Mouse (Mus musculus) midbrain, embryonic 15.5 days (tissue): Measurements from ENCODE around the gene Gpr146. TPM values are rescaled to one million over a fixed set of nuclear protein-coding genes. Genes with fewer than 3 reads are reported as not detected.
"Not testable (repeated sequence)": the region's sequence is repeated elsewhere in the genome, so short reads cannot be mapped to it uniquely, and the experiment has no call there.

ENCODE experiments used
- ATAC-seq: fragments of 200-750 bp; cut with Nextera tagmentation; replicated peaks from 2 replicates; pipeline ENCODE4 v1.8.0; 2017; ENCODE audit warnings: moderate TSS enrichment
- H3K27ac ChIP-seq: fragments of 300-500 bp; sonication (generic); 2 replicates; pipeline ENCODE4 v1.5.1; 2015; ENCODE audit warnings: mild to moderate bottlenecking, inconsistent platforms
- H3K27me3 ChIP-seq: fragments of 300-500 bp; sonication (generic); replicated peaks from 2 replicates; pipeline ENCODE4 v1.6.1; 2015; ENCODE audit warnings: inconsistent platforms
- H3K36me3 ChIP-seq: fragments of 300-500 bp; sonication (generic); replicated peaks from 2 replicates; pipeline ENCODE4 v1.6.1; 2015; ENCODE audit warnings: inconsistent platforms
- H3K4me1 ChIP-seq: fragments of 300-500 bp; sonication (generic); 2 replicates; pipeline ENCODE4 v1.6.1; 2015; ENCODE audit warnings: inconsistent platforms
- H3K4me2 ChIP-seq: fragments of 300-500 bp; sonication (generic); 2 replicates; pipeline ENCODE4 v1.6.1; 2015; ENCODE audit warnings: inconsistent platforms, mild to moderate bottlenecking, moderate library complexity
- H3K4me3 ChIP-seq: fragments of 300-500 bp; sonication (generic); 2 replicates; pipeline ENCODE4 v1.5.1; 2015; ENCODE audit warnings: mild to moderate bottlenecking, inconsistent platforms
- H3K9ac ChIP-seq: fragments of 300-500 bp; sonication (generic); 2 replicates; pipeline ENCODE4 v1.6.1; 2015; ENCODE audit warnings: mild to moderate bottlenecking, inconsistent platforms
- H3K9me3 ChIP-seq: fragments of 300-500 bp; sonication (generic); 2 replicates; pipeline ENCODE4 v1.6.1; 2016; ENCODE audit warnings: inconsistent platforms
- WGBS: fragments of 180-500 bp; shearing (Covaris S2); methylation state at CpG from one replicate; pipeline ENCODE4 v1.1.7; 2015; ENCODE audit warnings: mixed read lengths; 5-methylcytosine and 5-hydroxymethylcytosine counted together
- polyA plus RNA-seq: library from polyadenylated mRNA; unstranded; fragments of >200 nt; fragmentation: Nextera tagmentation; extraction: Ambion mirVana; gene quantifications from 2 replicates; pipeline ENCODE4 v1.2.1, GENCODE M21; 2015

Gene Gpr146
- polyA plus RNA-seq, result 2.5 and 2.7 TPM in 2 replicates

DNA sequence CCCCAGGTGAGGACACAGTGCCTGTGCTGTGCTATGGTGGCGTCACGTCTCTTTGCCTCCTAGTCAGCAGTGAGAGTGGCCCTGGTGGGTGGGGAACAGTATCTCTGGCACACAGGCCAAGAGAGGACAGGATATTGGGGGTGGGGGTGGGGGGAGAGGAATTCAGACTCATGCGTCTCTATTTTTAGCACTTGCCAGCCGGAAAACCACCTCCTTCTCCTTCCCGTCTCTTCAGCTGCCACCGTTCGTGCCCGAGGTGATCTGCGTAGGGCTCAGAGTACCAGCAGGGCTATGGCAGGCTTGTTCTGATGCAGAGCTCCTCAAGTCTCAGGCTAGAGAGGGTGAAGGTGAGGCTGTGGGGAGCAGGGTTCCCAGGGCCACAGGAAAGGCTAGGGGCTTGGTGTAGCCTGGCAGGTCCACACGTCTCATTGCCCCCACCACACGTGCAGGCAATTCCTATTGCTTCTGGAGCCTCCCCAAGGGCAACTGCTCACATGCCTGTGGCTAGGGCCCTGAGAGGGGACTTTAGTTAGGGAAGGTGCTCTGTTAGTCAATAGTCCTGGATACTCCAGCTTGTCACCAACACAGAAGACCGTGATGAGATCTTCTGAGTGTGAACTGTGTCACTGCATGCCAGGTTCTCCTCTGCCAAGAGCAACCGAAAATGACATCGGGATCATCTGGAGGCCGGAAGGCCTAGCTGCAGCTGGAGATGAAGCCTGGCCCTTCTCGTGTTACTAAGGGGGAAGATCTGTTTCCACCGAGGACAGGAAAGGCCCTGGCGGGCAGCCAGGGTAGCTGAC lies at the start of gene Gpr146:
Gene Gpr146, plus strand, starts transcription at position 230 of the 803 bp plus-strand sequence.
- ATAC-seq, result no peak
- no peak within 1 kb of the TSS for H3K27ac ChIP-seq
- no peaks in the 10 kb centered on the region for H3K27me3 ChIP-seq
- no peaks in the 10 kb centered on the region for H3K36me3 ChIP-seq
- H3K9me3 ChIP-seq, result no peaks in the 10 kb centered on the region
- no peak within 1 kb of the TSS for H3K4me3 ChIP-seq
- no peak within 1 kb of the TSS for H3K9ac ChIP-seq
- H3K4me1 ChIP-seq, result peaks cover 17% of the 10 kb centered on the region
- H3K4me2 ChIP-seq, result no peak within 1 kb of the TSS
- WGBS, result 81% methylated on average over 18 of the region's 18 CpGs

- Histone ChIP-seq H3K36me3 (peaks cover 4% of the 10 kb centered on the region; the same call in 1 of the 2 replicates), H3K27me3 (peaks cover 7% of the 10 kb centered on the region; the same call in 1 of the 2 replicates), H3K9me3 (no peaks in the 10 kb centered on the region), H3K4me1 (0 out of 2 replicates have a peak, but pooled peaks cover 1% of the 10 kb centered on the region), H3K27ac (no peak overlapping the region), H3K9ac (no peak overlapping the region), H3K4me3 (no peak overlapping the region), H3K4me2 (no peak overlapping the region)
- ATAC-seq, result no peak
- 71% methylated on average over 7 of the region's 7 CpGs for WGBS
These were observed 46.7 kb upstream of the Gpr146 start for GRCm38 (mm10) chr5:139330766-139331165.

GRCm38 (mm10) chr5:139331742-139332141 lies 45.8 kb upstream of the Gpr146 start:
- Histone ChIP-seq H3K4me1 (no peaks in the 10 kb centered on the region), H3K9me3 (no peaks in the 10 kb centered on the region), H3K36me3 (peaks cover 8% of the 10 kb centered on the region), H3K27ac (no peak overlapping the region), H3K4me3 (no peak overlapping the region), H3K27me3 (no peaks in the 10 kb centered on the region; the same call in 1 of the 2 replicates), H3K9ac (no peak overlapping the region), H3K4me2 (no peak overlapping the region)
- no peak for ATAC-seq
- 19% methylated on average over 8 of the region's 8 CpGs for WGBS

DNA sequence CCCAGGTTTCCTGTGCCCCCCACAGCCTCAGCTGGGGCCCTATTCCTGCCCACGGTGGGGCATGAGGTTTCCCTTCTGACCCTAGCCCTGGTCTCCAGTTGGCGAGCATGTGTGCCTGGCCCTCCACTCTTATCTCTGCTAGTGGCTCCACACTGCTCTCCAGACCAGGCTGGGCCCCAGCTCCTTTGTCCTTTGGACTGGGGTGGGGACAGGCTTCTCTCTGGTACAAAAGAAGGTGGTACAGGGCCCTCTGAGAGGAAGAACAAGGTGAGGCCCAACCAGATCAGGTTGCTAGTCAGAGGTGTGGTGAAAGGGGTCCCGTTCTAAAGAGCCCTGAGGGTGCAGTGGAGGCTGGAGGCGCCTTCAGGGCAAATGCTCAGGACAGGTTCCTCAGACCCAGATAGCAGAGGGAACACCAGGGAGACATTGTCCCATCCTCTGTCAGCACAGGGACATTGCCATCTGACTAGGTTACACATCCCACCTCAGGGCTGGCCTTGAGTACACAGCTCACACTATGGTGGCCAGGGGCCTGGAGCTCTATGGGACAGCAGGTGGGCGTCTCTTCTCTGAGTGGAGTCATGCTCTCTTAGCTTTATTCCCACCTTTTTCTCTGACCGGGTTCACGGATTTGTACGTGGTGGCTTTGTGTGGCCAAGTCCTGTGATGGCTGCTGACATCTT lies 44.8 kb upstream of the Gpr146 start:
- no peaks in the 10 kb centered on the region for H3K4me1 ChIP-seq
- WGBS, result 84% methylated on average over 8 of the region's 8 CpGs
- H3K27me3 ChIP-seq, result no peaks in the 10 kb centered on the region; the same call in 1 of the 2 replicates
- H3K4me3 ChIP-seq, result no peak overlapping the region
- peaks cover 12% of the 10 kb centered on the region for H3K36me3 ChIP-seq
- no peak for ATAC-seq
- no peak overlapping the region for H3K27ac ChIP-seq
- H3K4me2 ChIP-seq, result no peak overlapping the region
- no peak overlapping the region for H3K9ac ChIP-seq
- no peaks in the 10 kb centered on the region for H3K9me3 ChIP-seq

DNA sequence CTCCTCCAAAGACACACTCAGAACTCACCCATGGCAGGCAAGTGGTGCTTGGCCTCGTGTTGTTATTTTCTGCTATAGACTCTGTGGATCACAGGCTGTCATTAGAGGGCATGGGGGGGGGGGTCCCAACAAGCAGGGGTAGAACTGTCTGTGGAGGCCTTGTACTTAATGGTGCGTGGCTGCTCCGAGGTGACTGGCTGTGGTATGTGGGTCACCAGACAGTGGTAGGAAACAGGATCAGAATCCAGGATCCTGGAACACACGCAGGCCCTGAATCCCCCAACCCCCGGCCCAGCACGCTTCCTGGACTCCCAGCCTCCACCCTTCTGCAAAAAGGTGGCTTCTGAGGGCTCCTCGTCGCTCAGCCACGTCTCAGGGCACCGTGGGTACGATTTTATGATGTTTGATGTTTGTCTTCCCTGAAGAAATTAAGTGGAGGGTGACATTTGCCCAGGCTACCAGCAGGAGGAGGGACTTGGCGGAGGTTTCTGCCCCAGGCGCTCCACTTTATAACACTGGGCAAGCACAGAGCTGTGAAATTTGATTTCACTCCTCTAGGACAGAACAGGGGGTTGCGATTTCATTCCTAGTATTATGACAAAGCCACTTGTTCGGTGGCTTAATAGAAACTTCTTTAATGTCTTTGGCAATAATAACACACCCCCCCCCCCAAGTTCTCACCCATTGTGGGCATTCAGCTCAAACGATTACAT lies 44.0 kb upstream of the Gpr146 start:
- Histone ChIP-seq H3K27ac (no peak overlapping the region), H3K4me2 (no peak overlapping the region), H3K27me3 (no peaks in the 10 kb centered on the region; the same call in 1 of the 2 replicates), H3K9ac (no peak overlapping the region), H3K4me3 (no peak overlapping the region), H3K9me3 (no peaks in the 10 kb centered on the region), H3K36me3 (peaks cover 18% of the 10 kb centered on the region), H3K4me1 (no peaks in the 10 kb centered on the region)
- ATAC-seq, result no peak
- 80% methylated on average over 16 of the region's 16 CpGs for WGBS

- H3K36me3 ChIP-seq, result peaks cover 21% of the 10 kb centered on the region
- 92% methylated on average over 10 of the region's 10 CpGs for WGBS
- H3K9ac ChIP-seq, H3K27ac ChIP-seq, H3K4me2 ChIP-seq, ATAC-seq, H3K9me3 ChIP-seq, H3K4me1 ChIP-seq, H3K27me3 ChIP-seq, H3K4me3 ChIP-seq: not testable (repeated sequence)
These were observed 43.1 kb upstream of the Gpr146 start for GRCm38 (mm10) chr5:139334394-139334793.

DNA sequence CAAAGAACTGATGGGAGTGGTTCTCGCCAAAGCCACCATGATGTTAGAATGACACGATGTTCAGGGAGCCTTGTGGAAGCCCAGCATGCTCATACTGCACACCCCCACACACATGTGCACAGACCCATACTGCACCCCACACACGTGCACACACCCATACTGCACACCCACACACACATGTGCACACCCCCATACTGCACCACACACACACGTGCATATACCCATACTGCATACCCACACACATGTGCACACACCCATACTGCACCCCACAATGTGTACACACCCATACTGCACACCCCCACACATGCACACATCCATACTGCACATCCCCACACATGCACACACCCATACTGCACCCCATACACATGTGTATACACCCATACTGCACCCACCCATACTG lies 41.9 kb upstream of the Gpr146 start:
- no peak overlapping the region for H3K27ac ChIP-seq
- H3K4me3 ChIP-seq, result no peak overlapping the region
- ATAC-seq, result peak; percentile 43
- no peaks in the 10 kb centered on the region for H3K9me3 ChIP-seq
- H3K27me3 ChIP-seq, result no peaks in the 10 kb centered on the region
- 0 out of 2 replicates have a peak, but pooled peaks cover 5% of the 10 kb centered on the region for H3K4me1 ChIP-seq
- whole genome bisulfite sequencing, result 93% methylated on average over 4 of the region's 4 CpGs
- peaks cover 30% of the 10 kb centered on the region for H3K36me3 ChIP-seq
- H3K4me2 ChIP-seq, result no peak overlapping the region
- H3K9ac ChIP-seq, result no peak overlapping the region

GRCm38 (mm10) chr5:139337826-139338370 lies 39.6 kb upstream of the Gpr146 start:
- Histone ChIP-seq H3K4me3 (no peak overlapping the region), H3K9me3 (no peaks in the 10 kb centered on the region), H3K27ac (no peak overlapping the region), H3K4me2 (no peak overlapping the region), H3K9ac (no peak overlapping the region), H3K36me3 (peaks cover 40% of the 10 kb centered on the region), H3K27me3 (no peaks in the 10 kb centered on the region), H3K4me1 (0 out of 2 replicates have a peak, but pooled peaks cover 8% of the 10 kb centered on the region)
- WGBS, result 82% methylated on average over 13 of the region's 13 CpGs
- ATAC-seq, result no peak

- H3K36me3 ChIP-seq, result peaks cover 40% of the 10 kb centered on the region
- H3K27me3 ChIP-seq, result no peaks in the 10 kb centered on the region
- peaks cover 11% of the 10 kb centered on the region for H3K4me1 ChIP-seq
- no peaks in the 10 kb centered on the region for H3K9me3 ChIP-seq
- no peak overlapping the region for H3K27ac ChIP-seq
- WGBS, result 88% methylated on average over 3 of the region's 3 CpGs
- ATAC-seq, result no peak
- H3K9ac ChIP-seq, result no peak overlapping the region
- no peak overlapping the region for H3K4me3 ChIP-seq
- no peak overlapping the region for H3K4me2 ChIP-seq
These were observed 39.1 kb upstream of the Gpr146 start for GRCm38 (mm10) chr5:139338403-139338802.

DNA sequence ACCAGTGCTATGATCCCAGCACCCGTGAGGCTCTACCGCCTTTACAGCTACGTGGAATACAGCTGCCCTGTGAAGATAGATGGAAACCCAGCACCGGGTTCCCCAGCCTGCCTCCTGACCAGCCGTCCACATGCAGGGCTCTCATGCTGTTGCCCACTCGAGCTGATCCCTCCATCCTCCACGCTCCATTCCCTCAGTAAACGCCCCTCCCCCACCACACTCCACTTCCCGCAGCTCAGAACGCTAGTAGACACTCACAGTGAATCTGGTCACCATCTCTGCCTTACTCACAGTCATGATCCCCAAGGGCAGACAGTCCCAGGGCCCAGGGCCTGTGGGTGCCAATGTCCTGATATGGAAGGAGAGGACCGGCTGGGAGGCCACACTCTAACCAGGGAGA lies 38.6 kb upstream of the Gpr146 start:
- Histone ChIP-seq H3K9me3 (no peaks in the 10 kb centered on the region), H3K4me3 (no peak overlapping the region), H3K36me3 (peaks cover 40% of the 10 kb centered on the region), H3K27me3 (no peaks in the 10 kb centered on the region), H3K4me1 (peaks cover 16% of the 10 kb centered on the region), H3K4me2 (no peak overlapping the region), H3K27ac (no peak overlapping the region), H3K9ac (no peak overlapping the region)
- 79% methylated on average over 11 of the region's 11 CpGs for WGBS
- no peak for ATAC-seq

GRCm38 (mm10) chr5:139344021-139344686 lies 33.3 kb upstream of the Gpr146 start:
- Histone ChIP-seq H3K9ac (peak overlapping the region; percentile 96), H3K4me1 (peaks cover 21% of the 10 kb centered on the region), H3K9me3 (no peaks in the 10 kb centered on the region), H3K4me2 (peak overlapping the region; percentile 92), H3K27me3 (no peaks in the 10 kb centered on the region), H3K4me3 (peak overlapping the region; percentile 93), H3K36me3 (peaks cover 20% of the 10 kb centered on the region), H3K27ac (peak overlapping the region; percentile 83)
- ATAC-seq, result peak; percentile 78
- 5% methylated on average over 12 of the region's 12 CpGs for WGBS
